Mouse (Mus musculus): ENCODE results near the gene Rab30. TPM values are rescaled to one million over a fixed set of nuclear protein-coding genes. Genes with fewer than 3 reads are reported as not detected.

Gene Rab30
- polyA plus RNA-seq, 1 experiment from 2014 or later = 22.3 TPM

Other genes starting within 250 kb of the Rab30 start
- 64.8 and 67.5 TPM in 2 replicates for gene Ccdc90b, start 180.5 kb upstream of the Rab30 start, polyA plus RNA-seq (2016; fragmentation: Nextera tagmentation; extraction: Ambion mirVana)
- 12.3 TPM in 2 replicates for gene Ankrd42, start 104.5 kb upstream of the Rab30 start, polyA plus RNA-seq (2016; fragmentation: Nextera tagmentation; extraction: Ambion mirVana)
- gene Pcf11, start 71.7 kb upstream of the Rab30 start, polyA plus RNA-seq (2016; fragmentation: Nextera tagmentation; extraction: Ambion mirVana) = 27.3 and 29.0 TPM in 2 replicates
- 10.9 and 11.5 TPM in 2 replicates for gene Ddias, start 132.6 kb downstream of the Rab30 start, polyA plus RNA-seq (2016; fragmentation: Nextera tagmentation; extraction: Ambion mirVana)
- 20.5 and 22.4 TPM in 2 replicates for gene Prcp, start 132.9 kb downstream of the Rab30 start, polyA plus RNA-seq (2016; fragmentation: Nextera tagmentation; extraction: Ambion mirVana)

Measured in neural tube, embryonic 12.5 days (tissue).